Mouse (Mus musculus): ENCODE measurements around the gene Trpc4ap.

The Trpc4ap gene

DNA sequence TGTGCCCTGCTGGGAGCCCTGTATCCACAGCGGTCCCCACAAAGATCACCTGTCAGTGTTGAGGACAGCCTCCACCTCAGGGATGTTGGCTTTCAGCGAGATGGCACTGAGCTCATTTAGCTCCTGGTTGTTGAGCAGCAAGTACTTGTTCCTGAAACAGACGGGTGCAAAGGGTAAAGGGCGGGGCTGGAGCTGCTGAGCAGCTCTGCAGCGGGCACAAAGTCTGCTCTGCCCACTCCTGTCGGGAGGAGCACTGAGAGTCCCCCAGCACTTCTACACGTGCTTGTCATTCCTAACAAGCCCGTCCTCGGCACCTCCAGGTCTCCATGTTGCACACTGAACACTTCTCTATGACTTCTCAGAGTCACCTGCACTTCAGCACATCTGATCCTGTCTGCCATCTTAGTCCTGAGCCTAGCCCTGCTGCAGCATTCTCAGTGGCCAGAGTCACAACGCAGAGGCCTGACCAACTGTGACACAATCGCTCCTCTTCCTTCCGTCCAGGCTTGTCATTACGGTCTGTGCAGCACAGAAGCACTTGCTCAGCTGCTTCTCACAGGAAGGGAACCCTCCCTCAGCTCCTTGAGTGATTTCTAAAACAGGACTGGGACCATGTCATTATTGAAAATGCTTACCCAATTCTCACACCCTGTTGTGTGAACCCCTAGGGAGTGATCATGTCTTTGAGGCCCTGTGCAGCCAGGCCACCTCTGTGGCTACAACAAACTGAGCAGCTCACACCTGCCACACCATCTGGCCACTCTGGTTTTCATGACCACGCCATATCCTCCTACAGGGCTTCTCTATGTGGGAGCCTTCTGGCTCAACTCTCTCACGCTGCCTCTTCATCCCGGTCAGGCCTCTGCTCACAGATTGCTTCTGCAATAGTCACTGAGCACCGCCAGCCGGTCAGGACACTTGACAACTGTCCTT, 50.4 kb downstream of the Trpc4ap start:
- DNase-seq (ENCODE audit: low read depth, low spot score), result no peak
- Histone ChIP-seq H3K36me3 (ENCODE audit: control insufficient read depth, insufficient read depth, low read length, poor library complexity, severe bottlenecking) (peaks cover 22% of the 10 kb centered on the region), H3K27me3 (ENCODE audit: control insufficient read depth, insufficient read depth, low read length, poor library complexity, severe bottlenecking) (no peaks in the 10 kb centered on the region)

GRCm38 (mm10) chr2:155640656-155641055, 51.5 kb downstream of the Trpc4ap start:
- no peak for DNase-seq (ENCODE audit: low read depth, low spot score)
- peaks cover 16% of the 10 kb centered on the region for H3K36me3 ChIP-seq (ENCODE audit: control insufficient read depth, insufficient read depth, low read length, poor library complexity, severe bottlenecking)
- no peaks in the 10 kb centered on the region for H3K27me3 ChIP-seq (ENCODE audit: control insufficient read depth, insufficient read depth, low read length, poor library complexity, severe bottlenecking)

GRCm38 (mm10) chr2:155637411-155637810, 54.8 kb downstream of the Trpc4ap start:
- H3K27me3 ChIP-seq (ENCODE audit: control insufficient read depth, insufficient read depth, low read length, poor library complexity, severe bottlenecking), result no peaks in the 10 kb centered on the region
- peaks cover 5% of the 10 kb centered on the region for H3K36me3 ChIP-seq (ENCODE audit: control insufficient read depth, insufficient read depth, low read length, poor library complexity, severe bottlenecking)
- DNase-seq (ENCODE audit: low read depth, low spot score), result no peak

DNA sequence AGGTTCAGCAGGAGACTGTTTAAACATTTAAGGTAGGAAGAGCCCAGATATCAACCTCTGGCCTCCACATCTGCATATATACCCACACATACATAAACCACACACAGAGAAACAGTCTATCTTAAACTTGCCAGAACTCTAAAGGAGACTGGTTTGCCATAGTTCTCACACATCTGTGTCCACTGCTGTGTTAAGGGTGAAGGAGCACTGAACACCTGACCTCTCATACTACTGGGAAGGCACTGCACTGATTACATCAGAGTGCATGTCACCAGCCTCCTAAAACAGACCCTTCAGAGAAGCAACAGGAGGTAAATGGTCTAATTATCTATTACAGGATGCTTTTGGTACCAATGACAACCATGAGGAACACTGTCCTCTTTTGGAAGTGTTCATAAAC, 55.3 kb downstream of the Trpc4ap start:
- H3K27me3 ChIP-seq (ENCODE audit: control insufficient read depth, insufficient read depth, low read length, poor library complexity, severe bottlenecking), result no peaks in the 10 kb centered on the region
- peaks cover 5% of the 10 kb centered on the region for H3K36me3 ChIP-seq (ENCODE audit: control insufficient read depth, insufficient read depth, low read length, poor library complexity, severe bottlenecking)
- no peak for DNase-seq (ENCODE audit: low read depth, low spot score)

GRCm38 (mm10) chr2:155635961-155636360, 56.2 kb downstream of the Trpc4ap start:
- Histone ChIP-seq H3K27me3 (ENCODE audit: control insufficient read depth, insufficient read depth, low read length, poor library complexity, severe bottlenecking) (no peaks in the 10 kb centered on the region), H3K36me3 (ENCODE audit: control insufficient read depth, insufficient read depth, low read length, poor library complexity, severe bottlenecking) (peaks cover 5% of the 10 kb centered on the region)
- DNase-seq (ENCODE audit: low read depth, low spot score), result no peak

DNA sequence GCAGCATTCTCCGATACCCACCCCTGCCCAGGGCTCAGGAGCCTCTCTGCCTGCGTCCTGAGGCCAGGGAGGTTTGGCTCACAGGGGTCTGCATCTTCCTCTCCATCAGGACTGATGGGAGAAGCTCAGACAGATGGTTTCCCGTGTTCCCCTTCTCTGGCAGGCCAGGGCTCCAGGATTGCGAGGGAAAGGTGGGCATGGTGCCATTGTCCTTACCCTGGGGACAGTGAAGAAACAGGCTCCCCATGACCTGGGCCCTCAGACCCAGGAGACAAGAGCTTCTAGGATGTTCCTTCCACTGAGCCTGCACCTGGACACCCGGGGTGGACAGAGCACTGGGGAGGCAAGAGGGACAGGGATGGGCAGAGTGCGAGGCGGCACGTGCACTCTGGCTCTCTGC, 57.6 kb downstream of the Trpc4ap start:
- Histone ChIP-seq H3K27me3 (ENCODE audit: control insufficient read depth, insufficient read depth, low read length, poor library complexity, severe bottlenecking) (no peaks in the 10 kb centered on the region), H3K36me3 (ENCODE audit: control insufficient read depth, insufficient read depth, low read length, poor library complexity, severe bottlenecking) (peaks cover 3% of the 10 kb centered on the region)
- DNase-seq (ENCODE audit: low read depth, low spot score), result no peak

- Histone ChIP-seq H3K36me3 (ENCODE audit: control insufficient read depth, insufficient read depth, low read length, poor library complexity, severe bottlenecking) (peaks cover 3% of the 10 kb centered on the region), H3K27me3 (ENCODE audit: control insufficient read depth, insufficient read depth, low read length, poor library complexity, severe bottlenecking) (no peaks in the 10 kb centered on the region)
- no peak for DNase-seq (ENCODE audit: low read depth, low spot score)
Measured at GRCm38 (mm10) chr2:155633731-155634130, 58.5 kb downstream of the Trpc4ap start.

GRCm38 (mm10) chr2:155633121-155633520, 59.1 kb downstream of the Trpc4ap start:
- H3K27me3 ChIP-seq (ENCODE audit: control insufficient read depth, insufficient read depth, low read length, poor library complexity, severe bottlenecking), result no peaks in the 10 kb centered on the region
- peaks cover 2% of the 10 kb centered on the region for H3K36me3 ChIP-seq (ENCODE audit: control insufficient read depth, insufficient read depth, low read length, poor library complexity, severe bottlenecking)
- DNase-seq (ENCODE audit: low read depth, low spot score), result no peak

GRCm38 (mm10) chr2:155632138-155632936, 59.8 kb downstream of the Trpc4ap start:
- H3K27me3 ChIP-seq (ENCODE audit: control insufficient read depth, insufficient read depth, low read length, poor library complexity, severe bottlenecking), result no peaks in the 10 kb centered on the region
- H3K36me3 ChIP-seq (ENCODE audit: control insufficient read depth, insufficient read depth, low read length, poor library complexity, severe bottlenecking), result no peaks in the 10 kb centered on the region; the same call in 1 of the 2 replicates
- no peak for DNase-seq (ENCODE audit: low read depth, low spot score)

- no peak for DNase-seq (ENCODE audit: low read depth, low spot score)
- H3K36me3 ChIP-seq (ENCODE audit: control insufficient read depth, insufficient read depth, low read length, poor library complexity, severe bottlenecking), result no peaks in the 10 kb centered on the region; the same call in 1 of the 2 replicates
Measured at GRCm38 (mm10) chr2:155630590-155631416, 61.4 kb downstream of the Trpc4ap start.

DNA sequence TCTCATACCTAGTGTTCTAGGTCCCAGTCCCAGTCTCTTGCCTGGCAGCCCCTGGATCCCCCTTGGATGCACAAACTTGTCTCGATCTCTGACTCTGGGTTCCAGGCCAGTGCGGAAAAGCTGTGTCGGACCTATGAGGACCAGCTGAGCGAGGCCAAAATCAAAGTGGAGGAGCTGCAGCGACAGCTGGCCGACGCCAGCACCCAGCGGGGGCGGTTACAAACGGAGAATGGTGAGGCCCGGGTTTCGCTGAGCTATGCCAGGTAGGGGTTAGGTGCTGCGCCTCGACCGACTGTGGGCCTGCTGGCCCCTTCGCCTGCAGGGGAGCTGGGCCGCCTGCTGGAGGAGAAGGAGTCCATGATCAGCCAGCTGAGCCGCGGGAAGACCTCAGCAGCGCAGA, 62.0 kb downstream of the Trpc4ap start:
- H3K36me3 ChIP-seq (ENCODE audit: control insufficient read depth, insufficient read depth, low read length, poor library complexity, severe bottlenecking), result no peaks in the 10 kb centered on the region; the same call in 1 of the 2 replicates
- no peaks in the 10 kb centered on the region for H3K27me3 ChIP-seq (ENCODE audit: control insufficient read depth, insufficient read depth, low read length, poor library complexity, severe bottlenecking)
- no peak for DNase-seq (ENCODE audit: low read depth, low spot score)

More at GRCm38 (mm10) chr2:155630590-155631416, 61.4 kb downstream of the Trpc4ap start:
- H3K27me3 ChIP-seq (ENCODE audit: control insufficient read depth, insufficient read depth, low read length, poor library complexity, severe bottlenecking), result no peaks in the 10 kb centered on the region

GRCm38 (mm10) chr2:155629231-155629661, 62.9 kb downstream of the Trpc4ap start:
- DNase-seq (ENCODE audit: low read depth, low spot score), result no peak
- H3K27me3 ChIP-seq (ENCODE audit: control insufficient read depth, insufficient read depth, low read length, poor library complexity, severe bottlenecking), result no peaks in the 10 kb centered on the region
- no peaks in the 10 kb centered on the region; the same call in 1 of the 2 replicates for H3K36me3 ChIP-seq (ENCODE audit: control insufficient read depth, insufficient read depth, low read length, poor library complexity, severe bottlenecking)

GRCm38 (mm10) chr2:155628519-155628918, 63.7 kb downstream of the Trpc4ap start:
- DNase-seq (ENCODE audit: low read depth, low spot score), result no peak
- H3K27me3 ChIP-seq (ENCODE audit: control insufficient read depth, insufficient read depth, low read length, poor library complexity, severe bottlenecking), result no peaks in the 10 kb centered on the region
- no peaks in the 10 kb centered on the region; the same call in 1 of the 2 replicates for H3K36me3 ChIP-seq (ENCODE audit: control insufficient read depth, insufficient read depth, low read length, poor library complexity, severe bottlenecking)

DNA sequence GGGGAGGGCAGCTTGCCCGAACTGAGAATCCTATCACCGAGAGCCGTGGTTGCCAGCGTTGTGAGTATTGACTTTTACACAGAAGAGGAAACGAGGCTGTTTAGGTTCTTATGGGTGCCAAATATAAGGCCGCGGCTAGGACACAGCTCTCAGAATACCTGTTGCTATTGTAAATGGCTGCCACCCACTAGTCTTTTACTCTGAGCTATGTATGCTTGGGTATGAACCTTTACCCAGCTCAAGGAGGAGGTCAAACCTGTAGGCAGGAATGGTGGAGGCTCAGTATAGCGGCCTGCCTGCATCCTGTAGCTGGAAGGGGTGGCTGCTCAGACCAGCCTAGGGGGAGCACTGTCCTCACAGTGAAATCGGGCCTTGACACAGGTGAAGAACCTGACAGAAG, 64.1 kb downstream of the Trpc4ap start:
- no peaks in the 10 kb centered on the region; the same call in 1 of the 2 replicates for H3K36me3 ChIP-seq (ENCODE audit: control insufficient read depth, insufficient read depth, low read length, poor library complexity, severe bottlenecking)
- DNase-seq (ENCODE audit: low read depth, low spot score), result no peak
- H3K27me3 ChIP-seq (ENCODE audit: control insufficient read depth, insufficient read depth, low read length, poor library complexity, severe bottlenecking), result no peaks in the 10 kb centered on the region
